Mouse (Mus musculus) retina, adult 2 months (tissue): ENCODE data around the gene Plekhg5.

Experiments
- DNase-seq: peaks from one replicate; pipeline ENCODE4 v3.0.0-alpha.2; 2012; ENCODE audit warnings: low read depth, low spot score

The Plekhg5 gene

GRCm38 (mm10) chr4:152146033-152146827, 73.9 kb downstream of the Plekhg5 start:
- DNase-seq: no peak

GRCm38 (mm10) chr4:152150546-152150945, 78.2 kb downstream of the Plekhg5 start:
- DNase-seq: no peak

GRCm38 (mm10) chr4:152151451-152151965, 79.2 kb downstream of the Plekhg5 start:
- no peak for DNase-seq

GRCm38 (mm10) chr4:152151966-152152544, 79.8 kb downstream of the Plekhg5 start, which contains the start of gene Espn:
Espn (minus strand) TSS chr4:152152371.
- DNase-seq: no peak

GRCm38 (mm10) chr4:152153771-152154177, 81.5 kb downstream of the Plekhg5 start:
- DNase-seq: no peak

GRCm38 (mm10) chr4:152155019-152155418, 82.7 kb downstream of the Plekhg5 start:
- DNase-seq: no peak

GRCm38 (mm10) chr4:152157779-152158584, 85.7 kb downstream of the Plekhg5 start:
- no peak for DNase-seq

- no peak for DNase-seq
Observed at GRCm38 (mm10) chr4:152158585-152159284, 86.4 kb downstream of the Plekhg5 start, which contains the start of gene Hes2. Hes2 (plus strand) TSS chr4:152158867.

- no peak for DNase-seq
Observed at GRCm38 (mm10) chr4:152159285-152159678, 87.0 kb downstream of the Plekhg5 start.

GRCm38 (mm10) chr4:152160748-152161147, 88.5 kb downstream of the Plekhg5 start:
- DNase-seq: no peak

- DNase-seq: no peak
Observed at GRCm38 (mm10) chr4:152161601-152162000, 89.3 kb downstream of the Plekhg5 start.

GRCm38 (mm10) chr4:152162748-152163147, 90.5 kb downstream of the Plekhg5 start:
- DNase-seq: no peak
